Mouse (Mus musculus) heart, adult 2 months (tissue): ENCODE results near the gene Ptger1. TPM values are rescaled to one million over a fixed set of nuclear protein-coding genes. Genes with fewer than 3 reads are reported as not detected.

Source experiments
- DNase-seq, 2 experiments: peaks; one replicate each; pipeline ENCODE4 v3.0.0; 2021
- H3K27ac ChIP-seq: fragments of 200-600 bp; 2 replicates; pipeline ENCODE4 v1.8.1; 2022
- H3K27me3 ChIP-seq: fragments of 200-500 bp; 2 replicates; pipeline ENCODE4 v1.6.1; 2012; ENCODE audit warnings: mild to moderate bottlenecking, low read length, inconsistent platforms, mixed read lengths; ENCODE audit not compliant: control insufficient read depth, insufficient read depth
- H3K36me3 ChIP-seq: fragments of 200-500 bp; 2 replicates; pipeline ENCODE4 v1.6.1; 2012; ENCODE audit warnings: low read length, inconsistent platforms; ENCODE audit not compliant: control insufficient read depth, insufficient read depth
- H3K4me1 ChIP-seq: fragments of 200-500 bp; 2 replicates; pipeline ENCODE4 v1.6.1; 2011; ENCODE audit warnings: low read length; ENCODE audit not compliant: control insufficient read depth, insufficient read depth
- H3K4me3 ChIP-seq: fragments of 200-600 bp; 2 replicates; pipeline ENCODE4 v1.8.1; 2022
- H3K79me2 ChIP-seq: fragments of 200-500 bp; replicated peaks from 2 replicates; pipeline ENCODE4 v1.6.1; 2012; ENCODE audit warnings: mild to moderate bottlenecking, inconsistent platforms, low read length, moderate library complexity, mixed read lengths; ENCODE audit not compliant: control insufficient read depth, insufficient read depth
- H3K9ac ChIP-seq: fragments of 200-500 bp; 2 replicates; pipeline ENCODE4 v1.6.1; 2012; ENCODE audit warnings: low read depth, mild to moderate bottlenecking, control low read depth, inconsistent platforms, low read length, mixed read lengths
- CTCF ChIP-seq: fragments of 200-600 bp; IDR thresholded peaks from 2 replicates; pipeline ENCODE4 v1.8.1; 2022; ENCODE audit warnings: antibody characterized with exemption, mild to moderate bottlenecking, moderate library complexity
- EP300 ChIP-seq: fragments of 200-500 bp; IDR thresholded peaks from 2 replicates; pipeline ENCODE4 v1.6.1; 2011; ENCODE audit warnings: low read depth, low read length, control low read depth; ENCODE audit not compliant: insufficient read depth
- POLR2A ChIP-seq: fragments of 200-500 bp; IDR thresholded peaks from 2 replicates; pipeline ENCODE4 v1.6.1; 2011; ENCODE audit warnings: mild to moderate bottlenecking, low read depth, low read length, control low read depth; ENCODE audit not compliant: insufficient read depth
- WGBS: fragments of 180-500 bp; shearing (Covaris S2); methylation state at CpG from one replicate; pipeline ENCODE4 v1.1.7; 2018; 5-methylcytosine and 5-hydroxymethylcytosine counted together
- intact Hi-C: fragments of 180-260 bp; cut with DNase I; formaldehyde crosslinking; loops from one replicate; pipeline ENCODE4 v1.15.1; 2025
- long read RNA-seq: library from polyadenylated mRNA; stranded (forward); transcript quantifications from one replicate; pipeline ENCODE4 v2.0.0, GENCODE M21; 2021
- polyA plus RNA-seq: library from polyadenylated mRNA; depleted of rRNA; stranded (reverse); fragments of >200 nt; gene quantifications from 2 replicates; pipeline ENCODE4 v1.2.3, GENCODE M21; 2012; rRNA removed
- total RNA-seq, 2 experiments: library from RNA; stranded (reverse); gene quantifications; 2 replicates each; pipeline ENCODE4 v1.2.3; 2021

The Ptger1 gene
- total RNA-seq (under 1 TPM; 0.37 to 0.39 TPM), polyA plus RNA-seq (0.41 and 0.79 TPM in 2 replicates)
- long read RNA-seq, result 0 reads

GRCm38 (mm10) chr8:83665969-83666865, at the start of gene Ptger1:
Gene Ptger1, plus strand, starts transcription at chr8:83666678.
- H3K27ac ChIP-seq, result peak within 1 kb of the TSS; percentile 57
- H3K27me3 ChIP-seq, result no peaks in the 10 kb centered on the region
- H3K4me3 ChIP-seq, result no peak within 1 kb of the TSS
- peak; percentile 80 to 84 for DNase-seq
- no peak within 1 kb of the TSS for H3K9ac ChIP-seq
- no peaks in the 10 kb centered on the region for H3K79me2 ChIP-seq
- intact Hi-C loops, result loop anchor here (2.0 to 5.0 kb wide), 3 partner anchors 57 to 286 kb away; no protein-coding TSS in a partner anchor
- 11% methylated on average over 14 of the region's 14 CpGs for WGBS
- no peaks in the 10 kb centered on the region for H3K36me3 ChIP-seq
- H3K4me1 ChIP-seq, result peaks cover 14% of the 10 kb centered on the region
- TF ChIP-seq EP300 (no peak), POLR2A (peak; percentile 44), CTCF (peak; percentile 40)

- intact Hi-C loops, result no loop called here
- TF ChIP-seq POLR2A (no peak), CTCF (no peak), EP300 (no peak)
- no peaks in the 10 kb centered on the region for H3K79me2 ChIP-seq
- H3K36me3 ChIP-seq, result no peaks in the 10 kb centered on the region
- no peak overlapping the region for H3K4me3 ChIP-seq
- H3K4me1 ChIP-seq, result no peaks in the 10 kb centered on the region
- 74% methylated on average over 2 of the region's 2 CpGs for WGBS
- H3K27ac ChIP-seq, result no peak overlapping the region
- H3K27me3 ChIP-seq, result no peaks in the 10 kb centered on the region
- DNase-seq, result no peak
- H3K9ac ChIP-seq, result no peak overlapping the region
Measured at GRCm38 (mm10) chr8:83617111-83617510, 49.4 kb upstream of the Ptger1 start.

GRCm38 (mm10) chr8:83618566-83618965, 47.9 kb upstream of the Ptger1 start:
- no peak for DNase-seq
- intact Hi-C loops, result no loop called here
- 97% methylated on average over 2 of the region's 2 CpGs for WGBS

GRCm38 (mm10) chr8:83619568-83620285, 46.8 kb upstream of the Ptger1 start:
- DNase-seq, result no peak
- H3K79me2 ChIP-seq, result no peaks in the 10 kb centered on the region
- no peak overlapping the region for H3K4me3 ChIP-seq
- H3K9ac ChIP-seq, result no peak overlapping the region
- H3K27ac ChIP-seq, result no peak overlapping the region
- no peaks in the 10 kb centered on the region for H3K36me3 ChIP-seq
- intact Hi-C loops, result loop anchor here (5.0 kb wide), 1 partner anchor 517 kb away; no protein-coding TSS in a partner anchor
- WGBS, result 71% methylated on average over 9 of the region's 9 CpGs
- no peaks in the 10 kb centered on the region for H3K27me3 ChIP-seq
- no peak for TF ChIP-seq CTCF
- TF ChIP-seq POLR2A, result no peak
- no peak for TF ChIP-seq EP300
- H3K4me1 ChIP-seq, result no peaks in the 10 kb centered on the region

More at GRCm38 (mm10) chr8:83618566-83618965, 47.9 kb upstream of the Ptger1 start:
- no peak for TF ChIP-seq EP300
- TF ChIP-seq POLR2A, result no peak
- TF ChIP-seq CTCF, result no peak
- no peaks in the 10 kb centered on the region for H3K27me3 ChIP-seq
- H3K4me3 ChIP-seq, result no peak overlapping the region
- no peaks in the 10 kb centered on the region for H3K36me3 ChIP-seq
- no peak overlapping the region for H3K27ac ChIP-seq
- H3K4me1 ChIP-seq, result no peaks in the 10 kb centered on the region
- no peak overlapping the region for H3K9ac ChIP-seq
- H3K79me2 ChIP-seq, result no peaks in the 10 kb centered on the region

- 53% methylated on average over 15 of the region's 15 CpGs for WGBS
- TF ChIP-seq EP300 (no peak), POLR2A (no peak), CTCF (no peak)
- no peak overlapping the region for H3K27ac ChIP-seq
- intact Hi-C loops, result loop anchor here (1.0 to 5.0 kb wide), 2 partner anchors 56 to 520 kb away; partner anchors contain the start of gene Ndufb7
- H3K4me3 ChIP-seq, result peak overlapping the region; percentile 43
- H3K4me1 ChIP-seq, result no peaks in the 10 kb centered on the region
- no peaks in the 10 kb centered on the region for H3K27me3 ChIP-seq
- DNase-seq, result no peak
- no peaks in the 10 kb centered on the region for H3K36me3 ChIP-seq
- no peaks in the 10 kb centered on the region for H3K79me2 ChIP-seq
- peak overlapping the region; percentile 34; the same call in 1 of the 2 replicates for H3K9ac ChIP-seq
Measured at GRCm38 (mm10) chr8:83621691-83622388, 44.6 kb upstream of the Ptger1 start.
